Mouse (Mus musculus) bone marrow macrophage, adult 2 months (primary cell): ENCODE data around the gene Cachd1.

Source experiments
- CTCF ChIP-seq: IDR thresholded peaks from 2 replicates; pipeline ENCODE4 v1.5.1; 2012; ENCODE audit warnings: low read depth, mild to moderate bottlenecking, low read length, moderate library complexity
- POLR2A ChIP-seq: IDR thresholded peaks from 2 replicates; pipeline ENCODE4 v1.6.1; 2012; ENCODE audit warnings: mild to moderate bottlenecking, low read depth, low read length, borderline replicate concordance

DNA sequence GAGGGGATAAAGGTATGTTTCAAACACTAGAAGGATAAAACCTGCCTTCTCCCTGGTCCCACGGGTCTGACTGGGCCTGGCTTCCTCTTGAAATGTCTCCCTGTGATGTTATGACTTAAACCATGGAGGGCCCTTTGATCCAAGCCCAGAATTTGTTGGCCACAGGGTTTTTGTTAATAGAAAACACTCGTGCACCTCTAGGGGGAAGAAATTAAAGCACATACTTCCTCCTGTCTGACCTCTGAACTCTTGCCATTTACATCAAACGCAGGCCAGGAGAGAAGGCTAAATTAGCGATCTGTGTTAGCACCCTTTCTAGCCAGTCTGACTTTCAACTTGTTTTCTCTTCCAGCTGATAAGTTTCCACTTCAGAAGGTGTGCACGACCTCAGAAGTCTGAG, 19.0 kb downstream of the Cachd1 start:
- TF ChIP-seq POLR2A, result no peak
- TF ChIP-seq CTCF, result no peak
